Mouse (Mus musculus): Measurements from ENCODE around the gene Kcnab2. TPM values are rescaled to one million over a fixed set of nuclear protein-coding genes. Genes with fewer than 3 reads are reported as not detected.

Kcnab2 gene
- total RNA-seq, 2 experiments from 2014 or later = 5.0 to 8.9 TPM

DNA sequence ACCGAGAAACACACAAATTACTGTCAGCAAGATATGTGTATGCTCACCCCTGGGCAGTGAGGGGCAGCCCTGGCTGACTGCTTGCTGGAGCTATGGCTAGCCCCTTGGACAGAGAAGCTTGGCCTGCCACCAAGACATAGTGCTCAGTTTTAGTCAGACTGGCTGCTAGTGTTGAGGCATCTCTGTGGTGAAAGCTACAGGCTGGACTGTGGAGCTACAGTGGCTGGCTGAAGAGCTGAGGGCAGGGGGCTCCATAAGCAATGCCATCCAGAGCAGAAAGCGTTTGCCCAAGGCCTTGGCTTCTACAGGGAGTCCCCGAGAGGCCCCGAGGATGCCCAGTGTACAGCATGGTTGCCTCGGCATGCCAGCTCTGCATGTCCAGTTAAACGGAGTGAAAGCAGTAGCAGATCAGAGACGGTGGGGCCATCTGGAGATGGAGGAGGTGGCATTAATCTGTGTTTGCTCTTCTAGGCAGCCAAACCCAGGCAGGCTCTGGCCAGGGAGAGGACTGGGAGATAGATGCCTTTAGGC lies 71.9 kb downstream of the Kcnab2 start:
- ATAC-seq (replicated peaks; ENCODE audit: low FRiP score, poor library complexity, severe bottlenecking) = no peak

GRCm38 (mm10) chr4:152405143-152405542 lies 72.5 kb downstream of the Kcnab2 start:
- no peak for ATAC-seq (replicated peaks; ENCODE audit: low FRiP score, poor library complexity, severe bottlenecking)

DNA sequence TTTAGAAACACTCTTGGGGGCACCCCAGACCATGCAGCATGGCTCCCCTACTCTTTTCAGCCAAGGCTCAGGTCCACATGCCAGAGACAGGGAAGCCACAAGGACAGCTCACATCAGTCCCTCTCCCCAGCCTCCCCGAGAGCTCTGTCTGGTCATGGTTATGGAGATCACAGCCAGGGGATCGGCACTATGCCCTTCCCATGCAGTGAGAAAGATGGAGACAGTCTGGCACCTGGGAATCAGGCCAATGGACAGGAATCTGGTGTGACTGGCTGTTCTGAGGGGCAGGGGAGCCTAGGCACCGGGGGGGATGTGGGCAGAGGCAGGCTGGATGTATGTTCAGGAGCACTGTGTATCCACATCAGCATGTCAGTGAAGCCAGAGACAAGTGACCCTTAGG lies 78.7 kb downstream of the Kcnab2 start:
- no peak for ATAC-seq (replicated peaks; ENCODE audit: low FRiP score, poor library complexity, severe bottlenecking)

DNA sequence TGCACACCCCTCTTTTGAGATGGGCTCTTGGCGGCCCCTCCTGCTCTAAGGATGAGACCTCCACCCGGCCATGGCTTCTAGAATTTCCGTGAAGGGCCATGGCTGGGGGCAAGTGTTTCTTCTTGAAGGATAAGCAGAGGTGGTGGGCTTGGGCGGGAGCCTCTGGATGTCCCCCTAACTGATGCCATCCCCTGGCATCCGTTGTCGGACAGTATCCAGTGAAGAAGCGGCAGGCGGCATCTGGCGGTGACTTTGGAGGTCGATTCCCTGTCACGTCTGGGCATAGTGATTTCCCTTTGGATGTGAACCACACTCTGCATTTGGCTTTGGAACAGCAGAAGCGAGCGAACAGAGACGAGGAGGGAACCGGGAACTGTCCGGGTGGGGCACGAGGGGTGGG lies 85.0 kb downstream of the Kcnab2 start:
- ATAC-seq (replicated peaks; ENCODE audit: low FRiP score, poor library complexity, severe bottlenecking) = no peak

DNA sequence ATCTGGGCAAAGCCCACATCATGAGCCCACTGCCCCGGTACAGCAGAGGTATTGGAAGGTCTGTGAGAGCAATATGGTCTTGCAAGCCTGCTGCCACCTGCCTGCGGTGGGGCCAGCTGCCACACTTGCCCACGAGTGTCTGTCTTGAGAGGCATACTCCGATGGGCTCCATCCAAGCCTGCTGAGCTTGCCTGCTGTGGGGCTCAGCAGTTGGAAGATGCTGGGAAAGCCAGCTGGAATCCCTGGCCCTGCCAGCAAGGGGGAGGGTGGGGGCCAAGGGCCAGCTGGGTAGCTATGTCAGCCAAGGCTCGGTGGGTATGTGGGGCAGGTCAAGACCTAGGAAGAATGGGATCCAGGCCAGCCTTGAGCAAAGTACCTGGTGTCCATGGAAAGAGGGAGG lies 85.5 kb downstream of the Kcnab2 start:
- ATAC-seq (replicated peaks; ENCODE audit: low FRiP score, poor library complexity, severe bottlenecking) = no peak

- ATAC-seq (replicated peaks; ENCODE audit: low FRiP score, poor library complexity, severe bottlenecking) = no peak
Measured at GRCm38 (mm10) chr4:152385644-152386043, 92.0 kb downstream of the Kcnab2 start.

GRCm38 (mm10) chr4:152382528-152383252 lies 95.0 kb downstream of the Kcnab2 start:
- ATAC-seq (replicated peaks; ENCODE audit: low FRiP score, poor library complexity, severe bottlenecking) = no peak

DNA sequence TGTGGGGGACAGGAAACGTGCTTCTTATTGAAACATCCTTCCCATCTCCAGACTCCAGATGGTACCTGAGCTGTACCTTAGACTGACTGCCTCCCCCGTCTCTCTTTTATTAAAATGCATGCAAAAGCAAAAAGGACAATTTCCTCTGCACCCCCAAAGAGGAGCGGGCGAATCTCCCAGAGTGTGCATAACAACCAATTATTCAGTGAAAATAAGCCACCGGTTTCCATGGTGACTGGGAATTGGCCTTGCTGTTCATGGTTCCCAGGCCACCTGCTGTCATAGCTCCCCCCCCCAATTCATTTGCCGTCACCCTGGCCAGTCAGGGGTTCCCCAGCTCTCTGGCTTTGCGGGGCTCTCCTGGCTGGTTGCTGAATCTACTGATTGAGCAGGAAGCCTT lies 112.4 kb downstream of the Kcnab2 start:
- no peak for ATAC-seq (replicated peaks; ENCODE audit: low FRiP score, poor library complexity, severe bottlenecking)

DNA sequence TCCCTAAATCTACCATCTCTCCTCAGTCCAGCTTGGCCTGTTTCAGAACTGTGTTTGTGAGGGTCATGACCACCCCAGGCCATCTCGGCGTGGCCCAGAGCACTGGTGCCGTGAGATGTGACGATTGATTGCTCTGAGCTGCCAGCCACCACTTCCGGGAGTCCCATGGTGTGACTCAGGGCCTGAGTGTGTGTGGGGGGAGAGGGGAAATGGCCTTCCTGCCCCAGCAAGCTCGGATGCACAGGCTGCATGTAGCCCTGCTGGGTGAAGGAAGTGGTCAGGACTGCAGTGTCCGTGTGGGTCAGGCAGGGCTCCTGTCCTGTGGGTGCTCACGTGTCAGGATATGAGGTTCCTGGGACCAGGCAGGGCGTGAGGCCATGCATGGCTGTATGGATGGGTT lies 115.5 kb downstream of the Kcnab2 start:
- no peak for ATAC-seq (replicated peaks; ENCODE audit: low FRiP score, poor library complexity, severe bottlenecking)

DNA sequence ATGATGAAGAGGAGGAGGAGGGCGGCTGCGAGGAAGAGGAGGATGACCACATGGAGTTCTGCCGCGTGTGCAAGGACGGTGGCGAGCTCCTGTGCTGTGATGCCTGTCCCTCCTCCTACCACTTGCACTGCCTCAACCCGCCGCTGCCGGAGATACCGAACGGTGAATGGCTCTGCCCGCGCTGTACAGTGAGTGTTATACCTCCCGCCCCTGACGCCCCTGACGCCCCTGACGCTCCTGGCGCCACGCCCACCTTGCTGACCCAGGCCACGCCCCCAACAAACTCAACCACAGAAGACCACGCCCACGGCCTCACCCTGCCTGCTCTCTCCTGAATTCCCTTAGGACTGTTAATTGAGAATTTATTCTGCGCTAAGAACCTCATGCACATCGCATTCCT lies 116.8 kb downstream of the Kcnab2 start:
- no peak for ATAC-seq (replicated peaks; ENCODE audit: low FRiP score, poor library complexity, severe bottlenecking)

- no peak for ATAC-seq (replicated peaks; ENCODE audit: low FRiP score, poor library complexity, severe bottlenecking)
Measured at GRCm38 (mm10) chr4:152359700-152360099, 118.0 kb downstream of the Kcnab2 start.

DNA sequence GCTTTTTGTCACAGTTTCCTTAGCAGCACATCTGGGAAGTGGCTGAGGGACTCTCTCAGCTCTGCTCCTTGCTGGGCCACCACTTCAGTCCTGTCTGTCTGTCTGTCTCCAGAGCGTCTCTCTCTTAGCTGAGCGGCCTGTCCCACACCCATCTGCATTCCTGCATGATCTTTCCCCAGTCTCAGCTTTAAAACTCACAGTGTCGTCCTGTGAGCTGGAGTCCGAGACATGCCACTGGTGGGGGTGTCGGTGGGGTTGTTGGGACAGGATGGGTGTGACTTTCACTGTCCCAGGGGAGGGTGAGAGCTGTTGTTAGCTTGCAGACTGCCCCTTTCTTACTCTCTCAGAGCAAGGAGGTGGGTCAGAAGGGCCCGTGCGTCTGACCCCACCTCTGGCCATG lies 122.0 kb downstream of the Kcnab2 start:
- ATAC-seq (replicated peaks; ENCODE audit: low FRiP score, poor library complexity, severe bottlenecking) = no peak

GRCm38 (mm10) chr4:152353886-152354637 lies 123.6 kb downstream of the Kcnab2 start:
- no peak for ATAC-seq (replicated peaks; ENCODE audit: low FRiP score, poor library complexity, severe bottlenecking)

DNA sequence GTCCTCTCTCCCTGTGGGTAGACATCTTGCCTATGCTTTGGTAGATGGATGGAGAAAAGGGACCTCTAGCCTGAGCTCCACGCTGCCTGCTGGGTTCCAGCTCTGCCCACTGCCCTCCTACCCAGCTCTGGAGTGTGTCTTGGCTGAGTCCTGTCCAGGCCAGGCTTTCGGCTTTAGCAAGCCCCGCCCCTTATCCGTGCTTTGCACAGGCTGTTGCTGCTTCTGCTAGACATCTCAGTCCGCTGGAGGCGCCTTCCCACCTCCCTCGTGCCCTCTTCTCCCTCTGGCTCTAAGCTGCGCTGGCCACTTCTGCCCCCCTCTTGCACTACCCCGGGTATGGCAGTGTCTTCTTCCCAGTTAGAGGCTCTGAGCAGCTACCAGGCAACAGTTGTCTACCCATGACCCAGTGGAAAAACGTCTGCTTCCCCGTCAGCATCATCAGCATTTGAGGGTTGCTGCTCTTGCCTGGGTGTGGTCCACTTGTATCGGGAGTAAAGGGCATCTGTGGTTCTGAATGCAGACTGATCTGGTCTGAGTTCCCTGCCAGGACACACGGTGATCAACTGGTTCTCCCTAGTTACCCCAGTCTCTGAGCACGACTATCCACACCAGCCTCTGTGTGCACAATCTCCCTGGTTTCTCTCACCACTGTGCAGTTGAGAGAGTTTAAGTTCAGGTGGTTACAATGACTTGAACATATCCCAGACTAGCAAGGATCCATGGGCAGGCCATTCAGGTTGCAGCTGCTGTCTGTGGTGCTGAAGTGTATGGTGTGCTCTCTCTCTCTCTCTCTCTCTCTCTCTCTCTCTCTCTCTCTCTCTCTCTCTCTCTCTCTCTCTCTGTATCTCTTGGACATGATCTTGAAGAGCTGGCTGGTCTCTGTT lies 126.0 kb downstream of the Kcnab2 start:
- ATAC-seq (replicated peaks; ENCODE audit: low FRiP score, poor library complexity, severe bottlenecking) = no peak

DNA sequence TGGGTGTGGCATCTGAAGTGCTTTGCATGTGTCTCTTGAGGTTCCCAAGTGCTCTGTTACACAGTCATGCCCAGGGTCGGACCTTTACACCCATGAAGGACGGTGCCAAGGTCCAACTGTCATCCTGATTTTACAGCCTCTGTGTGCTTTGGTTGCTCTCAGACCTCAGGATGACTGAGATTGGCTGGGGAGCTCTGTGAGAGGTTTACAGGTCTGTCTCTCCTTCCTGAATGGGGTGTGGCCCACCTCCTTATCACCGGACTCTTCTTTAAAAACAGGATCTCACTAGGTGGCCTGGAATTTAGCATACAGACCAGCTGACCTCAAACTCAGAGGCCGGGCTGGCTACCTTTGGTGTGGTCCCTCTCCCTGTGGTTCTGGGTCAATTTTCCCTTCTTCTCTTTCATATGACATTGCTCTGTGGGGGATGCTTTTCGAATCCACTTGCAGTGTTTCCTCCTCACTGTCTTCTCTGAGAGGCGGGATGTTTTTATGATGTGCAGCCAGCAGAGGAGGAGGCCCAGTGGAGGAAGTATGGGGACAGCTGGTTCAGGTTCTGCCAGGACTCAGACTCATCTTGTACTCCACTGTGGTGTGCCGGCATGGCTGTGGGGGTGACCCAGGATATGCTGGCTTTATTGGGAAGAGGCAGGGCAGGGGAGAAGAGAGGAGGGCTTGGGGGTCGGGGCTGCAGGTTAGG lies 126.8 kb downstream of the Kcnab2 start:
- no peak for ATAC-seq (replicated peaks; ENCODE audit: low FRiP score, poor library complexity, severe bottlenecking)

- ATAC-seq (replicated peaks; ENCODE audit: low FRiP score, poor library complexity, severe bottlenecking) = no peak
Measured at GRCm38 (mm10) chr4:152349837-152350381, 127.8 kb downstream of the Kcnab2 start.

DNA sequence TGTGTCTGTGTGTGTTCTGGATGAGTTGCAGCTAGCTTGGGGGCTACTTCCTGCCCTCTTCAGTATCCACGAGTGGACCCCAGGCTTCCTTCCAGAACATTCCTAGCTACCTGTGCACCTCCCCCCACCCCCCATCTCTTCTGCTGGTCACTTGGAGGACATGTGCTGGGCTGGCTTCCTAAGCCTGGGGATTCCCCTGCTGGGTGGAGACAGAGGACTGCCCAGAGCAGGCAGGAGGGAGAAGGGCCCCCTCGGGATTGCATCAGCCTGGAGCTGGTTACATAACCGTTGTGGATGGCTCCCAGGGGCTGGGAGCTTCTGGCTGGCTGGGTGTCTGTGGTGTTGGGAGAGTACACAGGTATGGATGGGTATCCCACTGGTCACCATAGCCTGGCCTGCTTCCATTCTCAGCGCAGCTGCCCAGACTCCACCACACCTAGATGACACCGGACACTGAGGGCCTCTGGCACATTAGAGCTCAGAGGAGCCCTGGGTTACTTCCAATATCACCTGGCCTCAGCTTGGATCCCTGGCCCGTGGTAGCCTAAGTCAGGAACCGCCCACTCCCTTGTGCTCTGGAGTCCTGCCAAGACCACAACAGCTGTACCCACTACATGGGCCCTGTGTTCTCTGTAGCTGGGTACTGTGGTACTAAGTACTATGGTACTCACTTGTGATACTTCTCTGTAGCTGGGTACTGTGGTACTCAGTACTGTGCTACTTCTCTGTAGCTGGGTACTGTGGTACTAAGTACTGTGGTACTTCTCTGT lies 132.4 kb downstream of the Kcnab2 start:
- ATAC-seq (replicated peaks; ENCODE audit: low FRiP score, poor library complexity, severe bottlenecking) = no peak

DNA sequence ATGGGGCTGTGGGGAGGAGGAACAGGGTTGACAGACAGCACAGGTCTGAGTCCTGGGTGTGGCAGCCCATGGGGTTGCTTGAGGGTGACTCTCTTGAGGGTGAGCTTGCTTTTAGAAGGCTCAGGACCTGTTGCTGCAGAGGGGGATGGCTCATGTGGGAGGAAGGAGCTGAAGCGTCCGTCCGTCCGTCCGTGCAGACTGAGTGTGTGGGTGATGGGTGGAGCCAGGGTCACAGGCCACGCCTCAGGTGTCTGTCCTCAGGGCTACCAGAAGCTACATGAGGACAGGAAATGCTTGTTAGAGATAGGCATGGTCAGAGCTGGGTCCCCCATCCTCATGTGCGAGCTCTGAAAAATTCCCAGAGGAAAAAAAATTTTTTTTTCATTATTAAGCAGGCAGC lies 133.0 kb downstream of the Kcnab2 start:
- no peak for ATAC-seq (replicated peaks; ENCODE audit: low FRiP score, poor library complexity, severe bottlenecking)

GRCm38 (mm10) chr4:152343296-152343695 lies 134.4 kb downstream of the Kcnab2 start:
- no peak for ATAC-seq (replicated peaks; ENCODE audit: low FRiP score, poor library complexity, severe bottlenecking)
